ENCODE assay signal across 9 mouse cellular contexts in genomic region chr17:78937229-78937853, GRCm38 (mm10). TPM values are rescaled to one million over a fixed set of nuclear protein-coding genes. Genes with fewer than 3 reads are reported as not detected.
DNase-seq lines count a peak whose midpoint lies in the region; ATAC-seq and TF ChIP-seq lines count a peak whose summit lies in the region.
"Had no signal": no experiment of that assay in that cellular context is flagged by ENCODE, and none has a peak within 500 bp of the region (broad histone marks: within the 10 kb centered on the region; RNA-seq: fewer than 3 reads in every experiment).

No protein-coding gene starts in this region.

- TF ChIP-seq CTCF in CH12.LX (conservative IDR thresholded peaks at IDR 0.05 in 1 of 2, IDR thresholded peaks at IDR 0.05 in 1 of 2; ENCODE audit: low read depth in 2 of 2, low read length in 2 of 2): no peak

- in situ Hi-C loops in CH12.LX (cut with MboI; ENCODE audit: low pct_ligation_motif_present, low pct_unique_long_range_greater_than_20kb, low sequenced_read_pairs): no loop called here

- DNase-seq in frontal cortex, postnatal 25 days (ENCODE audit: low spot score in 2 of 2): no peak
- DNase-seq in CH12.LX (ENCODE audit: extremely low read depth): no peak
- DNase-seq in forebrain, embryonic 10.5 days (ENCODE audit: extremely low spot score, low spot score): no peak
- DNase-seq in adipocyte (ENCODE audit: low spot score): no peak
- DNase-seq in right cerebral cortex, postnatal 14 days: no peak

- H3K27me3 ChIP-seq in CH12.LX (replicated peaks): no peaks in the 10 kb centered on the region
- H3K27me3 ChIP-seq in forebrain, embryonic 10.5 days (ENCODE audit: poor library complexity, severe bottlenecking): no peaks in the 10 kb centered on the region
- H3K27me3 ChIP-seq in limb, embryonic 15.5 days: no peaks in the 10 kb centered on the region
- no peaks in the 10 kb centered on the region for H3K27me3 ChIP-seq in stomach, embryonic 16.5 days (ENCODE audit: control insufficient read depth, insufficient read depth, low read length)

- H3K79me2 ChIP-seq in CH12.LX (replicated peaks; ENCODE audit: control insufficient read depth, extremely low read depth, insufficient read depth, poor library complexity, severe bottlenecking): peaks cover 44% of the 10 kb centered on the region

- no peaks in the 10 kb centered on the region for H3K9me3 ChIP-seq in CH12.LX (replicated peaks; ENCODE audit: low read length)
- no peaks in the 10 kb centered on the region for H3K9me3 ChIP-seq in forebrain, embryonic 10.5 days
- H3K9me3 ChIP-seq in limb, embryonic 15.5 days: no peaks in the 10 kb centered on the region
- H3K9me3 ChIP-seq in stomach, embryonic 16.5 days (replicated peaks; ENCODE audit: control insufficient read depth, low read length): no peaks in the 10 kb centered on the region

- no peak for TF ChIP-seq RAD21 in CH12.LX (IDR thresholded peaks at IDR 0.05; ENCODE audit: low read depth, low read length)

- H3K9ac ChIP-seq in CH12.LX (ENCODE audit: insufficient read depth, low read depth): peak overlapping the region; percentile 50
- peak overlapping the region; percentile 76 for H3K9ac ChIP-seq in limb, embryonic 15.5 days
- peak overlapping the region; percentile 89 for H3K9ac ChIP-seq in stomach, embryonic 16.5 days (ENCODE audit: low read length)

- dilution Hi-C loops in CH12.LX (cut with MboI; ENCODE audit: extremely low pct_ligation_motif_present, extremely low pct_unique_long_range_greater_than_20kb, low sequenced_read_pairs): no loop called here

- no peak for TF ChIP-seq EP300 in CH12.LX (IDR thresholded peaks at IDR 0.05; ENCODE audit: low read length)

- TF ChIP-seq POLR2A in CH12.LX (IDR thresholded peaks at IDR 0.05; ENCODE audit: low read depth, low read length): no peak

- H3K36me3 ChIP-seq in CH12.LX (replicated peaks in 1 of 2; ENCODE audit: control insufficient read depth in 1 of 2, insufficient read depth in 1 of 2, low read length in 1 of 2): peaks cover 31 to 55% of the 10 kb centered on the region in 2 experiments
- H3K36me3 ChIP-seq in forebrain, embryonic 10.5 days (replicated peaks): peaks cover 48% of the 10 kb centered on the region
- peaks cover 44% of the 10 kb centered on the region for H3K36me3 ChIP-seq in limb, embryonic 15.5 days
- H3K36me3 ChIP-seq in stomach, embryonic 16.5 days (ENCODE audit: control insufficient read depth, insufficient read depth, low read length): no peaks in the 10 kb centered on the region

- peaks cover 9 to 43% of the 10 kb centered on the region in 2 experiments for H3K4me1 ChIP-seq in CH12.LX (ENCODE audit: control insufficient read depth in 1 of 2, insufficient read depth in 2 of 2)
- H3K4me1 ChIP-seq in forebrain, embryonic 10.5 days: peaks cover 20% of the 10 kb centered on the region
- H3K4me1 ChIP-seq in limb, embryonic 15.5 days: peaks cover 20% of the 10 kb centered on the region; the same call in 1 of the 2 replicates
- H3K4me1 ChIP-seq in stomach, embryonic 16.5 days (ENCODE audit: control insufficient read depth, insufficient read depth, low read length): peaks cover 19% of the 10 kb centered on the region

- H3K27ac ChIP-seq in CH12.LX (ENCODE audit: insufficient read depth, low read depth): no peak overlapping the region
- H3K27ac ChIP-seq in forebrain, embryonic 10.5 days: peak overlapping the region; percentile 84
- peak overlapping the region; percentile 69 for H3K27ac ChIP-seq in limb, embryonic 15.5 days
- no peak overlapping the region; the same call in 1 of the 2 replicates for H3K27ac ChIP-seq in stomach, embryonic 16.5 days (ENCODE audit: low read length)

- H3K4me2 ChIP-seq in CH12.LX (ENCODE audit: insufficient read depth, low read depth, poor library complexity, severe bottlenecking): peak overlapping the region; percentile 92
- peak overlapping the region; percentile 71 for H3K4me2 ChIP-seq in limb, embryonic 15.5 days
- H3K4me2 ChIP-seq in stomach, embryonic 16.5 days (ENCODE audit: low read depth, low read length): peak overlapping the region; percentile 86

- H3K4me3 ChIP-seq in CH12.LX (replicated peaks in 1 of 3; ENCODE audit: low read depth in 2 of 3, low read length in 2 of 3, poor library complexity in 1 of 3): peak overlapping the region; percentile 78 to 96 (median 91)
- peak overlapping the region; percentile 90 for H3K4me3 ChIP-seq in forebrain, embryonic 10.5 days
- peak overlapping the region; percentile 93 for H3K4me3 ChIP-seq in limb, embryonic 15.5 days
- H3K4me3 ChIP-seq in stomach, embryonic 16.5 days (replicated peaks; ENCODE audit: low read length): peak overlapping the region; percentile 93

- ATAC-seq in frontal cortex, adult (ENCODE audit: low TSS enrichment): peak; percentile 41; the same call in 1 of the 2 replicates
- no peak for ATAC-seq in limb, embryonic 15.5 days (ENCODE audit: insufficient number of reproducible peaks, low FRiP score, low TSS enrichment, low read depth)
- ATAC-seq in stomach, embryonic 16.5 days (ENCODE audit: insufficient read depth, low FRiP score): peak; percentile 27; the same call in 1 of the 2 replicates

- 9% methylated on average over 26 of the region's 26 CpGs for WGBS in forebrain, embryonic 10.5 days
- WGBS in limb, embryonic 15.5 days: 10% methylated on average over 26 of the region's 26 CpGs
- 5% methylated on average over 26 of the region's 26 CpGs for WGBS in stomach, embryonic 16.5 days

TF ChIP-seq in CH12.LX, 34 proteins besides CTCF, POLR2A, EP300 and RAD21:
- peak; percentile 8 for TF ChIP-seq MXI1 (IDR thresholded peaks at IDR 0.05; ENCODE audit: low read depth, low read length)
- no peak; the same call in 1 of the 2 replicates for TF ChIP-seq NELFE (IDR thresholded peaks at IDR 0.05; ENCODE audit: low read depth, low read length)

RNA-seq across cellular contexts. Expression of gene Ndufaf7, which starts 0.4 kb away (rescaled TPM):
- 41.7 and 46.7 TPM in 2 replicates for total RNA-seq in CH12.LX (2012; rRNA removed)
- 42.4 and 50.2 TPM in 2 replicates for total RNA-seq in CH12.LX (2014; rRNA removed)
- polyA plus RNA-seq in CH12.LX (2012; ENCODE audit: insufficient read length, low read depth): 54.1 and 68.4 TPM in 2 replicates
- polyA plus RNA-seq in forebrain, embryonic 10.5 days (2016; fragmentation: Nextera tagmentation; extraction: Ambion mirVana): 46.0 and 49.4 TPM in 2 replicates
- 50.5 and 52.4 TPM in 2 replicates for polyA plus RNA-seq in limb, embryonic 15.5 days (2015; fragmentation: Nextera tagmentation; extraction: Ambion mirVana)
- polyA plus RNA-seq in stomach, embryonic 16.5 days (2015; fragmentation: Nextera tagmentation; extraction: Ambion mirVana): 42.4 and 51.1 TPM in 2 replicates

RNA-seq across cellular contexts. Expression of gene Cebpz, which starts 0.5 kb away (rescaled TPM):
- total RNA-seq in CH12.LX (2012; rRNA removed) (43.3 and 60.3 TPM in 2 replicates), CH12.LX (2014; rRNA removed) (61.2 and 71.5 TPM in 2 replicates)
- 70.1 and 86.7 TPM in 2 replicates for polyA plus RNA-seq in CH12.LX (2012; ENCODE audit: insufficient read length, low read depth)
- 60.4 and 61.9 TPM in 2 replicates for polyA plus RNA-seq in forebrain, embryonic 10.5 days (2016; fragmentation: Nextera tagmentation; extraction: Ambion mirVana)
- 40.6 and 61.9 TPM in 2 replicates for polyA plus RNA-seq in limb, embryonic 15.5 days (2015; fragmentation: Nextera tagmentation; extraction: Ambion mirVana)
- polyA plus RNA-seq in stomach, embryonic 16.5 days (2015; fragmentation: Nextera tagmentation; extraction: Ambion mirVana): 47.3 and 48.2 TPM in 2 replicates

RNA-seq across cellular contexts. Expression of gene Cebpzos, which starts 21.0 kb away (rescaled TPM):
- total RNA-seq in CH12.LX (2012; rRNA removed): 27.8 and 29.9 TPM in 2 replicates
- total RNA-seq in CH12.LX (2014; rRNA removed): 62.0 and 63.7 TPM in 2 replicates
- 25.9 and 34.8 TPM in 2 replicates for polyA plus RNA-seq in CH12.LX (2012; ENCODE audit: insufficient read length, low read depth)
- polyA plus RNA-seq in forebrain, embryonic 10.5 days (2016; fragmentation: Nextera tagmentation; extraction: Ambion mirVana): 106 and 109 TPM in 2 replicates
- polyA plus RNA-seq in limb, embryonic 15.5 days (2015; fragmentation: Nextera tagmentation; extraction: Ambion mirVana): 91.2 and 101 TPM in 2 replicates
- 99.8 and 113 TPM in 2 replicates for polyA plus RNA-seq in stomach, embryonic 16.5 days (2015; fragmentation: Nextera tagmentation; extraction: Ambion mirVana)

RNA-seq across cellular contexts. Expression of gene Sult6b1, which starts 30.5 kb away (rescaled TPM):
- total RNA-seq in CH12.LX (2012; rRNA removed) (0.08 TPM in 1 of 2 replicates, not detected in the other), CH12.LX (2014; rRNA removed) (0.46 TPM in 1 of 2 replicates, not detected in the other)
- polyA plus RNA-seq in CH12.LX (2012; ENCODE audit: insufficient read length, low read depth): 0.19 and 0.34 TPM in 2 replicates
- 0.20 TPM in 1 of 2 replicates, not detected in the other for polyA plus RNA-seq in forebrain, embryonic 10.5 days (2016; fragmentation: Nextera tagmentation; extraction: Ambion mirVana)
- 0.22 TPM in 1 of 2 replicates, not detected in the other for polyA plus RNA-seq in limb, embryonic 15.5 days (2015; fragmentation: Nextera tagmentation; extraction: Ambion mirVana)
- 0.21 TPM in 2 replicates for polyA plus RNA-seq in stomach, embryonic 16.5 days (2015; fragmentation: Nextera tagmentation; extraction: Ambion mirVana)
- total RNA-seq: hematopoietic stem cell, adult 5-6 weeks had no signal

RNA-seq across cellular contexts. Expression of gene Eif2ak2, which starts 55.0 kb away (rescaled TPM):
- 9.8 and 11.6 TPM in 2 replicates for total RNA-seq in CH12.LX (2012; rRNA removed)
- 13.6 and 15.6 TPM in 2 replicates for total RNA-seq in CH12.LX (2014; rRNA removed)
- polyA plus RNA-seq in CH12.LX (2012; ENCODE audit: insufficient read length, low read depth): 25.0 and 27.4 TPM in 2 replicates
- polyA plus RNA-seq in forebrain, embryonic 10.5 days (2016; fragmentation: Nextera tagmentation; extraction: Ambion mirVana): 7.4 and 8.6 TPM in 2 replicates
- polyA plus RNA-seq in limb, embryonic 15.5 days (2015; fragmentation: Nextera tagmentation; extraction: Ambion mirVana): 10.1 and 13.2 TPM in 2 replicates
- 10.7 and 13.1 TPM in 2 replicates for polyA plus RNA-seq in stomach, embryonic 16.5 days (2015; fragmentation: Nextera tagmentation; extraction: Ambion mirVana)

Comparison
In these comparisons a context has a peak if more than half of its experiments do, and no peak if none do; other contexts are left out.
1. H3K27ac ChIP-seq: peak in forebrain, embryonic 10.5 days (single experiment) and limb, embryonic 15.5 days (single experiment); none in CH12.LX (single experiment) and stomach, embryonic 16.5 days (single experiment).
2. Peak in every context shown above with its lines, with median percentiles within 50 percentile points of each other: H3K4me2 ChIP-seq, H3K4me3 ChIP-seq and H3K9ac ChIP-seq.